Mouse (Mus musculus) liver (tissue): ENCODE measurements around the gene Trappc12.
"Not testable (repeated sequence)": the region's sequence is repeated elsewhere in the genome, so short reads cannot be mapped to it uniquely, and the experiment has no call there.

Source experiments
- DNase-seq: peaks from one replicate; pipeline ENCODE4 v3.0.0-alpha.2; 2020; ENCODE audit warnings: mixed read lengths

The Trappc12 gene

DNA sequence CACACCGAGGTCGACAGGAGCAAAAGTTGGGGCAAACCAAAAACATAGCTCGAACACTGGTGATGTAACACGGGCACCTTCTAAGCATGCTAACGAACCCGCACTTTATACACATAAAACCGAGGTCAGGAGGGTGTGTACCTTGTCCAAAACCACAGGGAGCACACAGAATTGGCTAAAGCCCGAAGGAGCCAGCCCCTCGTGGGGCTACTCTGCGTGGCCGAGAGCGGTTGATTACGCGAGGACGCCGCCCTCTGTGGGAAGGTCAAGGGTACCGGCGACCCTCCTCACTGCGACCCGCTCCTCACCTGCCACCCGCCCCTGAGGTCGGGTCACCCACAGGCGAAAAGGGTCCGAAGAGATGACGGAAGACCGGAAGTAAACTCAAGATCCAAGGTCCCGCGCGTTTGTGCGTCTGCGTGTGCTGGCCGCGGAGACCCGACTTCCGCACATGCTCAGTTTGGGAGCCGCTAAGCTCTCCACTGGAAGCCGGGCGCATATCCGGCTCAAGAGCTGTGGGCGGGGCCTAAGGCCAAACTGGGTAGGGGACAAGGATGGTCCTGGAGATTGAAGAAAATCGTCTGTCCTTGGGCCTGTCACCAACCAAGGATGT lies at the start of gene Trappc12:
Trappc12 (minus strand) TSS at position 452 of the 613 bp plus-strand sequence.
- peak; percentile 93 for DNase-seq

GRCm38 (mm10) chr12:28799798-28800411 lies 49.6 kb upstream of the Trappc12 start:
- no peak for DNase-seq

DNA sequence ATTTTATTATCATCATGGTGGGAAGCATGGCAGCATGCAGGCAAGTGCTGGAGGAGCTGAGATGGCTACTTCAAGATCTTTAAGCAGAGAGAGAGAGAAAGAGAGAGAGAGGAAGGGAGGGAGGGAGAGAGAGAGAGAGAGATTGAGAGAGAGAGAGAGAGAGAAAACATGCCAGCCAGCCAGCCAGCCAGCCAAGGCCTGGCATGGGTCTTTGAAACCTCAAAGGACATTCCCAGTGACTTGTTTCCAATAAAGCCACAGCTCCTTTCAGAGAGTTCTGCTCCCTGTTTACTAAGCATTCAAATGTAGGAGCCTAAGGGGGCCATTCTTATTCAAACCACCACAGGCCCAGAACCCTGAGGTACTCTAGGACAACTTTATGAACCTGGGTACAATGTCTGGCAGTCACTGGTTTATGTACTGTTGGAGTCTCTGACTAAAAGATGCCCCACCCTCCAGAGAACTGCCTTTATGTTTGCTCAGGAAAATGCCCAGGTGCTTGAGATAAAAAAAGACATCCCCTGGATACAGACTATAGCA lies 46.7 kb upstream of the Trappc12 start:
- no peak for DNase-seq

GRCm38 (mm10) chr12:28795041-28795440 lies 44.8 kb upstream of the Trappc12 start:
- no peak for DNase-seq

- no peak for DNase-seq
Observed at GRCm38 (mm10) chr12:28793715-28794114, 43.4 kb upstream of the Trappc12 start.

DNA sequence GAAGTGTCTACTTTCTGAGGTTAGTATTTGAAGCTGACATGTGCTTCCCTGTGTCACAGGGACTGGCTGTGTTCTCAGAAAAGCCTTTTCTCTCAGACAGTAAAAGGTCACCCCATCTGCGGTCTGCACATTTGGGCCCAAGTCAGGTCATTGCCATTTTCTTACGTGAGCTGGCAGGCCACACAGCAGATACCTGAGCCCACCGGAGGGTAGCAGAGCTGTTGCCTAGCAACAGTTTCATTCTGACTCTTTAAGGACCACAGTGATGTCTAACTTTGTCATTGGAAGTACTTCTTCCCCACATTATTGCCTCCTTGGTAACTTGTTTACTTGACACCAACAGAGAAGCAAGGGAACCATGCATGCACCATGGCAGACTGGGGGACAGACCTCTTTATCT lies 42.3 kb upstream of the Trappc12 start:
- DNase-seq = no peak

DNA sequence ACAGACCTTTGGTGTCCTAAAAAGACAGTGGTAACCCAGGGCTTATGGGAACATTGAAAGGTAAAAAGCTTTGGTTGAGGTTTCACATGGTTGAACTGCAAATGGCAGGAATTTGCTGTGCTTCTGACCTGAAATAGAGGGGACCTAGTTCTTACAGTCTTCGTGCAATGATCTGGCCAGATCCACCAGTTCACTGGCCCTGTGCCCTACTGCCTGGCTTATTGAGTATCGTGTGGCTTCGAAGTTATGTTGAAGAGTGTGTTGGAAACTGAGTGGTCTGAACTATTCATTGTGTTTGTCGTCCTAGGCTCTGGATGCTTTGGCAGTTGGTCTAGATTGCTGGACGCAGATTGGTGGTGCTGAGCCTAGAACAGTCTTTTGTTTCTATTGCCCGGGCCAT lies 36.0 kb upstream of the Trappc12 start:
- no peak for DNase-seq

GRCm38 (mm10) chr12:28785299-28785698 lies 35.0 kb upstream of the Trappc12 start:
- DNase-seq = no peak

DNA sequence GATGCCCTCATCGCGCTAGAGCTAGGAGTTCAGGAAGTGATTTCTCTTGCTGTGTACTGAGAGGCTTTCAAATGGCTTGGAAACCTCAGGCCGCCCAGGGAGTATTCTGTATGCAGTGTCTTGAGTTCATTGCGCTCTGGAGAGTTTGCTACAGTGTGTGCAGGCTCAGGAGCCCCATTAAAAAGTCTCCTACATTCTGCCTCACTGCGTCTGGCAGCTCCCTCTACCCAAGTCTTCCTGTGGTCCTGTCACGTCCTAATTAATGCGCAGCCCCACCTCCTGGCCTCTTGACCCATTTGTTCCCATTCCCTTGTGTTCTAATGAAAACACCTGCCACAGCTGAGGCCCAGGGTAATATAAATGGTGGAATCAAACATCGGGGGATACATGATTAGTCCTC lies 34.6 kb upstream of the Trappc12 start:
- DNase-seq = no peak

GRCm38 (mm10) chr12:28784355-28784754 lies 34.1 kb upstream of the Trappc12 start:
- no peak for DNase-seq

DNA sequence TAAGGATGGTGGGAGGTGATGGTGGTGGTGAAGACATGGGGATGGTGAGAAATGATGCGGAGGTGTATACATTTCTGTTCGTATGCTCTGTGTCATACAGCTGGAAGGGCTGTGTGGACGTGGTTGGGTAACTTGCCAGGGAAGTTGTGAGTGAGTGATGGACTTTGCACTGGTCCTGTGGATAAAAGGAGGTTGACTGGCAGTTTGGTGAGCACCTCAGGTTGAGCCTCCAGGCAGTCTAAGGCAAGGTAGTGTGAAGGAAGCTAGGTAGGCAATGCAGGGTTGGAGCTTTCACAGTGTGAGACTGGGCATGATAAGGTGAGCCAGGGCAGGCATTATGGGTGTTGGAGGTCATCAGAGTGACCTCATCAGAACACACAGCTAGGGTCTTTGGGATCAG lies 32.4 kb upstream of the Trappc12 start:
- no peak for DNase-seq

GRCm38 (mm10) chr12:28780180-28780579 lies 29.9 kb upstream of the Trappc12 start:
- DNase-seq = no peak

DNA sequence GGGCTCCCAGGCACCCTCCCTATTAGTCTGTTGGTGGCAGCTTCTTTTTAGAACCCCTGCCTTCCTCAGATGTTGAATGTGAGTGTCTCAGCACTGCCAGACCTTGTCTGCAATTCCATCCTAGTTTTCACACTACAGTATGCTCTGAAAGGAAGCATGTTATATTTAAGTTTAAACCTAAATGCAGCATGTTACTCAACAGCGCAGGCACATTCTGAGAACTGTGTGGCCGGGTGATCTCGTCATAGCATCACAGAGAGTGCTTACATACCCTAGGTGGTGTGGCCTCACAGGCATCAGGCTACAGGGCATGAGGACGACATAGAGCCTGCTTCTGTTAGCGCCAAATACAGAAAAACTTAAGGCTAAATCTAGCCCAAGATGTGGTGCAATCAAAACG lies 25.4 kb upstream of the Trappc12 start:
- DNase-seq = no peak

GRCm38 (mm10) chr12:28775120-28775519 lies 24.8 kb upstream of the Trappc12 start:
- no peak for DNase-seq

GRCm38 (mm10) chr12:28773815-28774214 lies 23.5 kb upstream of the Trappc12 start:
- no peak for DNase-seq

- no peak for DNase-seq
Observed at GRCm38 (mm10) chr12:28769953-28770352, 19.7 kb upstream of the Trappc12 start.

DNA sequence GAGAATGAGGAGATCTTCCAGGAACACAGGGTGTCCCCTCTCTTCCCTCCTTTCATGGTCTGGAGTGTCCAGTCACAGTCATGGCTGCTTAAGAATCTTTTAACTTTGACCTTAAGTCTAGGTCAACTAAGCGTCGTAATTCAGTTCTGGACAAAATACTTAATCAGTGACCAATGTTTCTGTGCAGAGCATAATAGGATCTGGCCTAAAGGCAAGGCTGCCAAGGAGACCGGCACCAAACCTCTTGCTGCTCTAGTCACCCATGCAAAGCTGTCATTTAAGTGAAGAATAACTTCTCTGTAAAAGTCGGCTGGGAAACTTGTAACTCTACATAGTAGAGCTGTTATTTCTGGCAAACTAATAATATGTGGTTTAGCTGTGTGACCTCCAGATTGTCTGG lies 5.7 kb upstream of the Trappc12 start:
- DNase-seq = no peak

DNA sequence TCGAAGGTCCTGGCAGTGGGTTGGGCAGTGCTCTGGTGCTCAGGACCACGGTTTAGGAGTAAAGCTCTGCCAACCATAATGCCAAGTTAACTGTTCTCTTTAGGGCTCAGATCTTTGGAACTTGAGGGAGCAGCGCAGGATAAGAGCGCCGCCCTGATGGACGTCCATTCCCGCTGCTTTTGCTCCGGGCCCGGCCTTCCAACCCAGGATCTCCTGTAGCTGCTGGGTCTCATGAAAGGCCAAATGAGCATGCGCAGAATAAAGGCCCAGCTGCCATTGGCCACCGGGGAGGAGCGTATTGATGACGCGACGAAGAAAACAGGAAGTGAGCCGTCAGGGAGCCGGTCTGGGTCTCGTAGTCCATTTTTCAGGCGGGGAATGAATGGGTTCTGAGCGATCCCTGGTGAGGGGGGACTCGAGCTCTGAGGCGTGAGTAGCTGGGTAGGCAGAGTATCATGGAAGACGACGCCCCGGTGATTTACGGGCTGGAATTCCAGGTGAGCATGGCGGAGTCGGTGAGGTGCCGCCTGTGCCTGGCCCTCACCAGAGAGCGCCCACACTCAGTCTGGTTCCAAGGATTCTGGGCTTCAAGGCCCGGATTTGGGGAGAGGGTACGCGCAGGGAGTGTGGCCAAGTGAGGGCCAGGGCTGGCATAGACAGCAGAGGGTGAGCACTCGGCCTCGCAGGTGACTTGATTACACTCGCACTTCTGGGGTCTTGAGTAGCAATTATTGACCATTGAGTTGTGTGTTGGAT lies 1.4 kb upstream of the Trappc12 start, which contains the start of gene Eipr1:
Eipr1 (plus strand) TSS at position 296 of the 756 bp plus-strand sequence.
- DNase-seq = peak; percentile 92

- no peak for DNase-seq
Observed at GRCm38 (mm10) chr12:28750876-28751275, 604 bp upstream of the Trappc12 start.

- no peak for DNase-seq
Observed at GRCm38 (mm10) chr12:28743328-28743727, 6.9 kb downstream of the Trappc12 start.

GRCm38 (mm10) chr12:28735293-28735692 lies 15.0 kb downstream of the Trappc12 start:
- no peak for DNase-seq

DNA sequence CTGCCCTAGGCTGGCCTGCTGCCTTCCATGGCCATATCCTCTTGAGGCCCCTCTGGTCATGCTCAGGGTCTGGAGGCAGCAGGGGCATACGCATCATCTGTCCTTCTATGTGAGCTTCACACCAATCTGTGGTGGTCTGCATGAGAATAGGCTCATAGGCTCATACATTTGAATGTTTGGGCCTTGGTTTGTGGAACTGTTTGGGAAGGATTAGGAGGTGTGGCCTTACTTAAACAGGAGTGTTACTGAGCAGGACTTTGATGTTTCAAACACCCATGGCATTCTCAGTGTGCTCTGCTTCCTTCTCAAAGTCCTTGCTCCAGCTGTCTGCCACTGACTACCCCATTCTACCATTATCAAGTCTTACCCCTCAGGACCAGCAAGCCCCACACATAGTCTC lies 16.0 kb downstream of the Trappc12 start:
- no peak for DNase-seq

GRCm38 (mm10) chr12:28733520-28734245 lies 16.6 kb downstream of the Trappc12 start:
- DNase-seq = not testable (repeated sequence)
